Mouse (Mus musculus) ZHBTc4 (cell line): ENCODE data around the gene Cdk6.

Source experiments
- DNase-seq: peaks from one replicate; pipeline ENCODE4 v3.0.0-alpha.2; 2011; ENCODE audit warnings: low read depth, low spot score

The Cdk6 gene

GRCm38 (mm10) chr5:3483054-3483722 is 141.9 kb downstream of the Cdk6 start:
- DNase-seq = no peak

DNA sequence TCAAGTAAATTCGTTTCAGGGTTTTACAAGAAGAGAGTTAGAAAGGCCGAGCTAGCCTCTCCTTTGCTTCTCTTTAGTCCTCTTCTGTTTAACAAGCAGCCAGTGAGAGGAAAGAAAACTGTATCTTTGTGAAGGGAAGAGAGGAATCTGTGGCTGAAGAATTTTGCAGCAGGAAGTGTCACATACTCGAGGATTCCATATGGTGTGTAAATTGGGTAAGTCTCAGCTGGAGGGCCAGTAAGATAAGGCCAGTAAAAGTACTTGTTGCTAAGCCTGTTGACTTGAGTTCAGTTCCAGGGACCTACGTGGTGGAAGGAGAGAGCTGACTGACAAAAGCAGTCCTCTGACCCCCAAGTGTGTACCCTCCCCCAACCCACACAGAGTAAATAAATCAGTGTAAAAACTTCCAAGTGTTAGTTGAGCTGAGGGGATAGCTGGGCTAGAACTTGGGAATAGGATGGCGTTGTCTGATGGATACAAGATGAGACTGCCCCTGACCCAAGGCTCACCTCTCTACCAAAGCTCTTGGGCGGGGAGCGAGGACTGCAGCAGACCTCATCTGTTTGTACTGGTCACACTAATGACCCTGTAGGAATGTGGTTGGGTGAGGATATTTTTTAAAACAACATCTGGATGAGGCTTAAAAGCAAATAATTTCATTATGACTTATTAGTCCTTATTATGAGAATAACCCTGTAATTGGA is 145.4 kb downstream of the Cdk6 start:
- no peak for DNase-seq

DNA sequence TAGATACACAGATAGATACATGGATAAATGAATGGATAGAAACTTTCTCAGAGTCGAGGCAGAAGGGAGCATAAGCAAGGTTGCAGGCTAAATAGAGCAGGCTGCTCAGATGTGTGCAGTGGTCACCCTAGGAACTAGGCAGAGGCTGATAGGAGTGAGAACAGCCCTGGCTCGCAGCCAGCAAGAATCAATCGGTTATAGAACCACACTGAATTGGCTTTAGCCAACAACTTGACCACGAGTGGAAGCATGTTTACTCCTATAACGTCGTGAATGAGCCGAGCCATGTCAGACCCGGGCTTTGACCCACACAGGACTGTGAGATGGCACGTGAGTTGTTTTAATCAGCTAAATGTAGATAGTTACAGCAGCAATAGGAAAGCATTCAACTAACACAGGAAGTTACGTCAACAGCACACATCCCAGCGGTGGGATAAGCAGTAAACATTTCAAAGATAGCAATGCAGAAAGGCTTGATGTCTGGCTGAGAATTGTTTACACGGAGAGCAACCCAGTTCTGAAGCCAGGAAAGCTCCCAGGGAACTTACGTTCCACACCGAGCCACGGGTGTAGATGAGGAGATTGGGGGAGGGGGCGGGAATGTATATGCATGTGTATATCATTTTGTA is 147.0 kb downstream of the Cdk6 start:
- DNase-seq = no peak

GRCm38 (mm10) chr5:3490358-3490757 is 149.1 kb downstream of the Cdk6 start:
- DNase-seq = no peak

DNA sequence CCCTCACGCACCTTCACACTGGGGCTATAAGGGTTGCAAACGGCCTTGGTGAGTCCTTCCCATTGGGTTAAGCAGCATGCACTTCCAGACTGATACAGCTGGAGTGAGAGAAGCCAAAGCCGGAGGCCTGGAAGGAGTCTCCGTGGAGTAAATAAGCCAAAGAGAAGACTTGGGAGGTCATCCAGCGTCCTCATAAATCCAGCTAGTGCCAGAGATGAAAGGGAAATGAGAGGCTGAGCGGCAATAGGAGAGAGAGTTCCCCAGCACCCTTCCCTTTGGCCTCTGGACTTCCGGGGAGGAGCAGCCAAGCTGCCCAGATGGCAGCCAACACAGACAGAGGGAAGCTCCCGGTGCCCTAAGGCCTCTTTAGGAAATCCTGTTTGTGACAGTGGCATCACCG is 149.8 kb downstream of the Cdk6 start:
- DNase-seq = no peak

DNA sequence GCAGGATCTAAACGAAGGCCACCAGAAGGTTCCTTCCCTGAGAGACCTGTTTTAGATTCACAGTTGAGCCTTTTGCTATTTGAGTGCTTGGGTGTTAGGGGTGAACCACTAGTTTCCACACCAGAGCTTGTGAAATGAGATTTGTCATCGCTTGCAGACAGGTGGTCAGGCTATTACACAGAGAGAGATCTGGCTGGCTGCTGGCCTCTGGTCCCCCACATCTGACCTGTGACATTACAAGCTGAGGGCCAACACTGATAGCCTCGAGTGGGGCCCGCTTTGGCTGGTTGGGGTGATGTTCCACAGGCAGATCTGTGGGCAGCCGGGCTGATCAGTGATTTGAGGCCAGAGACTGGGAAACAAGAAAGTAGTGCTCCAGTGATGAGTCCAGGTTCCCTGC is 150.6 kb downstream of the Cdk6 start:
- no peak for DNase-seq

DNA sequence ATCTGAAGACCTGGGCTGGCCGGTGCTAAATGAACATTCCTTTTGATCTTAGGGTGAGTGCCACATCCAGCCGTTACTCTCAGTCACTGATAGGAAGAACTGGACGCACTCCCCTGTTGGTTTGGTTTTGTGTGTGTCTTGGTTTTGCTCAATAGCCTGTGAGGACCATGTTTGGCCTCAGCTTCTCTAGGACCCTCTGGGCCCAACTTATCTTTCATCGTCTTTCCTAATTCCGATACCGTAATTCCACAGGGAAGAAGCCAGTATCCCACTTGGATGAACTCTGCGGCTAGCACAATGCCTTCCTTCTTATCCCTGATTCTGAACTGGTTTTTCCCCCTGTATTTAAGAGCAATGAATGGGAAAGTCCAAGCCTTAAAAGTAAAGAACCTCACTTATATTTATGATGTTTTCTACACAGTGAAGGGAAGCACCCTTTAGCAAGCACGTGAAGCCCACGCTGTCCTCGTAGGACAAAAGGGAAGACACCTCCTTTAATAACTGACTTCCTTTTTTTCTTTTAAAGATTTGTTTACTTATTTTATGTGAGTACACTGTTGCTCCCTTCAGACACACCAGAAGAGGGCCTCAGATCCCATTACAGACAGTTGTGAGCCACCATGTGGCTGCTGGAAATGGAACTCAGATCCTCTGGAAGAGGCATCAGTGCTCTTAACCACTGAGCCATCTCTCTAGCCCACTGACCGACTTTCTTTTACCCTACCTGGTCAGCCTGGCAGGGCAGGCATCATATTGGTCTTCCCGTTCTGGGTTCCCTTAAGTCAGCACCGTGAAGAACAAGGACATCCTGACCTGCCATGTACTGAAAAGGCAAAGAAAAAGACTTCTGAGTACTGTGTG is 151.7 kb downstream of the Cdk6 start:
- DNase-seq = no peak

- no peak for DNase-seq
Observed at GRCm38 (mm10) chr5:3493968-3494367, 152.7 kb downstream of the Cdk6 start.

- no peak for DNase-seq
Observed at GRCm38 (mm10) chr5:3494452-3495187, 153.3 kb downstream of the Cdk6 start.

DNA sequence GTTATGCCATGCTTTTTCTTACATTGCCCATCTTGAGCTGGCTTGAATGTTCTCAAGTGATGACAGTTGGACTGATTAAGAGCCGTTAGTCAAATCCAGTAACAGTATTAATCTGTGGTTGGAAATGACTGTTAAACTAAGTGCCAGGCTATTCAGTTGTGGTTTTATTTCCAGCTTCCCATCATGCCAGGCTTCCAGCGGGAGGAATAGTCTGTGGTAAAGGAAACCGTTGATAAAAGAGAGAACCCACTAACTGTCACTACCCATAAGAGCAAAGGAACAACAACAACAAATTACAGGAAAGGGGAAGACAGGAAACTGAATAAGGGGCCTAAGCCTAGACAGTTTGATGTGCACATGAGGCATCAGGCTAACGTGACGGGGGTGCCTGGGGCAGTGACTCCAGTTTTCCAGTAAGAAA is 156.2 kb downstream of the Cdk6 start:
- no peak for DNase-seq

- DNase-seq = no peak
Observed at GRCm38 (mm10) chr5:3500298-3500697, 159.0 kb downstream of the Cdk6 start.

DNA sequence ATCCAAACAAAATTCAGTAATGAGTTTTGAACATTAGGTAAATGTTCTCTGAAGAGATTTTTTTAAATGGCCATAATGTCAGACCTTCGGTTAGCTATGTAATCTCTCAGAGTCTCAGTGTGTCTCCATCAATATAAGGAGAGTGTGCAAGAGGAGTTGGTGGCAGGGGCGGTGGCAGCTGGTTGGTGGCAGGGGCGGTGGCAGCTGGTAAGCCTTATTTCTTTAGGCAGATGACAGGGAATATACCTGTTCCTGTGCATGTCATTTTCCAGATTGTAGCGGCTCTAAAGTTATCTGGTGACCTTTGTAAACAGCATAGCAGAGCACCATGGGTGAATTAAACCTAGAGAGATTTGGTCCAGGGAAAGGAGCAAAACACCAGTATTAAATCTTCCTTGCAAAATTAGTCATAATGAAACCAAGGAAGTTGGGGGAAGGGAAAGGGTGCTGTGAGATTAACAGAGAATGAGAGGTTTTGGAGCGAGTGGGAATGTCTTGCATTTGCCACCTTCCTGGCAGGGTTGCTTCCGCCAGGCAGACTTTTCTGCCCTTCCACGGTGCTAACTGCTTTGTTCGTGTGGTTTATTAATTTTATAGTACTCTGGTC is 159.8 kb downstream of the Cdk6 start:
- no peak for DNase-seq

- DNase-seq = no peak
Observed at GRCm38 (mm10) chr5:3501564-3502001, 160.3 kb downstream of the Cdk6 start.

DNA sequence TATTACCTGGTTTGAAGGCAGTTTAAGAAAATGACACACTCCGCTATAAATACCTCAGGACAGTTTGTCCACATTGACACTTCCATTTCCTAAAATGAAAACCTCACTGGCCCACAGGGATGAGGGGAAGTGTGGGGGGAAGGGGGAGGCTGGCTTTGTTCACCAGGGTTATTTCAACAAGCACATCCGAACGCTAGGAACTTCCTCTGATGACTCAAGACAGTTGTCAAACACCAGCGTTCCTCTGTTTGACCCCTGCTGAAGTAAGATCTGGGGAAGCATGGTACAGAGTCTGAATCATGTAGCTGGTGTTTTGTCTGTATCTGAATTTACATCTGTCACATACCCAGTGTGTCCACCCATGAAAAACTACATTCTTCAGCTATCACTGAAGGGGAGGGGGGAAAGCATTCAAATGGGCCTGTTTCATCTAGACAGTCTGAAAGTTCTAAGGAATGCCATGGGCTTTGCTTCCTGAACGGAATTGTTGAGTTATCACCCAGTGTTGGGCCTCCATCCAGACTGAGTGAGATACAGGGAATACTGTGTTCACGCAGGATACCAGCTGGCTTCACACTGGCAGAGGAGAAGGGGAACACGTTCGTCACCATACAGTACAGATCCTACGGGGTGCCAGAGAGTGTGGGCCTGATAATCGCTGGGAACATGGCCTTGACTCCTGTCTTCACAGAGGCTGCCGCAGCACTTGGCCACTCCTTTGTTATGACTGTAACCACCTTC is 161.5 kb downstream of the Cdk6 start:
- no peak for DNase-seq

DNA sequence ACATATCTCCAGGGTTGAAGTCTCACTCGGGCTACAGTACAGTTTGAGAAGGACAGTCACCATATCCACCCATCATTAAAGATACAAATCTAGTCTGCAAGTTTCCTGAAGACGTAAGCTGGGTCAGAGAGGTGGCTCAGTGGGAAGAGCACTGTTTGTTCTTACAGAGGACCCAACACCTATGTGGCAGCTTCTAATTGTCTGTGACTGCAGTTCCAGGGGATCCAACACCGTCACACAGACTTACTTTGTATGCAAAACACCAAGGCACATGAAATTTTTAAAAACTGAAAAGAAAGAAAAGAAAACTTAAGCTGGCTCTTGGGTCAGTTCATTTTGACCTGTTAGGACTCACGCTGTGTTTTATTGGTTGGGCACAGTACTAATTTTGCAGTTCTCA is 162.1 kb downstream of the Cdk6 start:
- DNase-seq = no peak

DNA sequence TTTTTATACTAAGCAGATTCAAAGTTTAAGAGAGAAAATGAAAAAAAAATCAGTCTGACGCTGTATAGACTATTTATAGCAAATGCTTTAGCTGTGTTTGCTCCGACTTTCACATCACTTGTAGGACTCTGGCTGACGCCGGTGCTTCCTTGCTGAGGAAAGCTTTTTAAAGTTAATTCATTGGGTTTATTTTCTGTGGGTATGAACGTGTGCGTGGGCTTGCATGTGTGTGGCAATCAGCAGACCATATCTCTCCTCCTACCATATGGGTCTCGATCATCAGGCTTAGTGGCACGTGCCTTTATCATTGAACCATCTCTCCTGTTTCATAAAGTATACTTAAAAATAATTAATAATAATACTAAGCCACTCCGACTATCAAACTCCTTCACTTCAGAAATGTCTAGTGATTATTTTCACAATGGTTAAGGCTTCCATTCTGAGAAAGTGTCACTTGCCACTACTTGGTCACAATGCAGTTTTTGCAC is 162.6 kb downstream of the Cdk6 start:
- no peak for DNase-seq

- no peak for DNase-seq
Observed at GRCm38 (mm10) chr5:3504453-3504852, 163.2 kb downstream of the Cdk6 start.

GRCm38 (mm10) chr5:3505553-3505952 is 164.3 kb downstream of the Cdk6 start:
- no peak for DNase-seq

GRCm38 (mm10) chr5:3508480-3509381 is 167.4 kb downstream of the Cdk6 start:
- no peak for DNase-seq
